Mouse (Mus musculus): ENCODE data around the gene Gramd1a.

Gramd1a gene

DNA sequence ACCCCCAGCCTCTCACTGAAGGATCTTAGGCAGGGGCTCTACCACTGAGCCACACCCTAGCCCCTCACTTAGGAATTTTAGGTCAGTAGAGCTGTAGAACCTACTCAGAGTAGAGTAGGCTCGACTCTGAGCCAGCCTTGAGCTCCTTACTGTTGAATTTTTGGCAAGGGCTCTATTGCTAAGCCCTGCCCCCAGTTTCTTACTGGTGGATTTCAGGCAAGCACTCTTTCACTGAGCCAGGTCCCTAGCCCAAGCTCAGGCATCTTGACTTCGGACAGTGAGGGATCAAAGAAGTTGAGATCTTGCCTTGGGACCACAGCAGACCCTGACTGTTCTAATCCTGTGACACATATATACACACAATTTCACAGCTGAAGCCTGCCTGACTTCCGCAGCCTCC lies 32.0 kb downstream of the Gramd1a start:
- no peak for DNase-seq (ENCODE audit: low read depth, low spot score)

GRCm38 (mm10) chr7:31122641-31123631 lies 32.8 kb downstream of the Gramd1a start:
- no peak for DNase-seq (ENCODE audit: low read depth, low spot score)

GRCm38 (mm10) chr7:31119556-31119955 lies 36.1 kb downstream of the Gramd1a start:
- DNase-seq (ENCODE audit: low read depth, low spot score): no peak

DNA sequence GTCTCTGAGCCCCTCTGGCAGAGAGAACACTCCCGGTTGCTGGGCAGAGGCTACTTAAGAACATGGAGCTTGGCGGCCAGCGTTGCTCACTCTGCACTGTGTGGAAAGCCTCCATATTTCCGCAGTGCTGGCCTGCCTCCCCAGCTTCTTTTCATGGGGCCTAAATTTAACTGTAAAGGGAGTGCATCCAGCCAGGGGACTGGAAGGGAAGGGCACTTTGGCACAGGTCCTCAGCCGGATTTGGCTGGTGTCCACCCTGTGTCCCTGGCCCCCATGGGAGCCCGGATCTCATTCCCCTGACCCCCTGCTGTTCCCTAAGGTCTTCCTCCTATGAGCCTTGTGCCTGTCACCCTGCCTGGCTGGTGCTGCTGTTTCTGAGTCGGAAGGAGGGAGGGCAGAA lies 37.2 kb downstream of the Gramd1a start:
- DNase-seq (ENCODE audit: low read depth, low spot score): no peak

DNA sequence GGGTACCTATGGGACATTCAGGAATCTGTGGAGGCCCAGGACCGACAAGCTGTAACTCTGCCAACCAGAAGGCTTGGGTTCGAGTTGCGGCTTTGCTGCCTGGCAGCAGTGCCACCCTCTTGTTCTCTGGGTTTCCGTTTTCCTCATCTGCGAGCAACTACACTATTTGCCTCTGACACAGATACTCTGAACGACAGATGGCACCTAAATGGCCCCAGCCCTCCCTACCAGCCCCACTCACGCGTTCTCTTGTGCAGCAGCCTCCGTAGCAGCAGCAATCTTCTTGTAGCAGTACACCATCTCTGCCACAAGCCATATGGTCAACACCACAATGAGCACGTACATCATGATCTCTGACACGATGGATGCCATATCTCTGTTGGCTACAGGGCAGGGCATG lies 38.2 kb downstream of the Gramd1a start:
- no peak for DNase-seq (ENCODE audit: low read depth, low spot score)

DNA sequence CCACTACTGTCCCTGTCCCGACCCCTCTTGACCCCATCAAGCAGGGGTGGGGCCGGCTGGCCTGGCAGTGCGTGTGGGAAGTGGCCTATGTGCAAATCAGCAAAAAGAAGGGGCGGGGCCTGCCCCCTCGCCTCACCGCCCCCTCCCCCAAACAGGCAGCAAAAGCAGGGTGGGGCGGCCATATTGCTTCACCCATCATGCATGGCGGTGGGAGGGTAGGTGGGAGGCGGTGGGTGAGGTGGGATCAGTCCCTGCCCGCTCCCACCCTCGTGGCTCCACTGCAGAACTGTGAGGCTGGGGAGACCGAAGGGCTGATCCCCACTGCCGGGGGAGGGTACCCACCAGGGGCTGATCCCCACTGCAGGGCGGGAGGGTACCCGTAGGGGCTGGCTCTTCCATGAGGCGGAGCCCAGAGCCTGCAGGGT lies 39.0 kb downstream of the Gramd1a start:
- peak; percentile 81 for DNase-seq (ENCODE audit: low read depth, low spot score)

GRCm38 (mm10) chr7:31115587-31116043 lies 40.1 kb downstream of the Gramd1a start:
- no peak for DNase-seq (ENCODE audit: low read depth, low spot score)

- DNase-seq (ENCODE audit: low read depth, low spot score): no peak
Observed at GRCm38 (mm10) chr7:31115182-31115581, 40.5 kb downstream of the Gramd1a start, which contains the start of gene Hpn. Gene Hpn (minus strand): TSS chr7:31115290.

DNA sequence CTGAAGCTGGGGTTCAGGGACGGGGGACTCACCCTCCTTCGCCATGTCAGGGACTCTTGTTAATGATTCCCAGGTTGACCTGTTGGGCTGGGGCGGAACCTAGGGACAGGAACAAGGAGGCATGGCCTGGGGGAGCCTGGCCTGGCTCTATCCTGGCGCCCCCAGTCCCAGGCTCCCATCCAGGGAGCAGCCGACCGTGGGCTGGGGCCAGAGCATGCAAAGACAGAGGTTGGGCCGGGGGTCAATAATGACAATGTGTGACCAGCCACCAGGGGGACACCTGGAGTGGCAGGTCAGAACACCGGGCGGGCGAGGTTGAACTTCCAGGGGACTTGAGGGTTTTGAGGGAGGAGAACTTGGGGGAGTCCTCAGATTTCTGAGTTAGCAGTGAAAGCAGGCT lies 41.0 kb downstream of the Gramd1a start:
- DNase-seq (ENCODE audit: low read depth, low spot score): no peak

GRCm38 (mm10) chr7:31113800-31114199 lies 41.9 kb downstream of the Gramd1a start:
- DNase-seq (ENCODE audit: low read depth, low spot score): no peak

DNA sequence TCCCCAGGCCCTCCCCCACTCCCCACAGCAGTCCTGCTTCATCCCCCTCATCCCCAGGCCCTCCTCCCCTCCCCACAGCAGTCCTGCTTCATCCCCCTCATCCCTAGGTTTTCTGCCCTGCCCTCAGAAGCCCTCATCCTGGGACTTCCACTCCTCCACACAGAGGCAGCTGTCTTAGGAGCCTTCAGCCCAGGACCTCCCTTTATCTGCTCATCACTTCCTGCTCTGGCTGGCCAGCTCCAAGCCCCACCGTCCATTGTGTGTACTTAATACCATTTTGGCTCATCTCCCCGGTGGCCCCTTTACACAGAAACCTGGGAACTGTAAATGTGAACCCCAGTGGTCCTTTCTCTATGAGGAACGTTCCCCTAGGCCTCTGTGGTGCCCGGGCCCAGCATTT lies 43.7 kb downstream of the Gramd1a start:
- no peak for DNase-seq (ENCODE audit: low read depth, low spot score)

DNA sequence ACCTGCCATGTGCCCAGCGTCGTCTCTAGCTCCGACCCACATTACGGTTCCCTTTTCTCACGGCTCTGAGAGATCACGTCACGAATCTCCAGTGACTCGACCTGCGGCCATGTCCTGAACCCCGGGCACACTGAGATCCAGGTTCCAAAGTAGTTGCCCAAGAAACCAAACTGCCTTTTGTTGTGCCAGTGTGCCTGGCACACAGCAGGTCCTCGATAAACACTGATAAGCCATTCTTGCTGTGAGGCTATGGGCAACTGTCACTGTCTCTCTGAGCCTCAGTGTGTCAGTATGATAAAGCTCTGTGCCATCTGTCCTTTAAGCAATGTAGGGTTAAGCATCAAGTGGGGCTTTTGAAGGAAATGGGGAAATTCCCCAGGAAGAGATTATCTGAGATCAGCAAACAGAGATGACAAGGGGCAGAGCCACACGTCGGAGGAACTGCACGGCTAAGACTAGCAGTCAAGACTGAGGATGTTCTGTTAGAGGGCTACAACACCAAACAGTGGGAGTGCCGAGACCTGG lies 44.8 kb downstream of the Gramd1a start:
- no peak for DNase-seq (ENCODE audit: low read depth, low spot score)

- DNase-seq (ENCODE audit: low read depth, low spot score): no peak
Observed at GRCm38 (mm10) chr7:31109796-31110195, 45.9 kb downstream of the Gramd1a start.

DNA sequence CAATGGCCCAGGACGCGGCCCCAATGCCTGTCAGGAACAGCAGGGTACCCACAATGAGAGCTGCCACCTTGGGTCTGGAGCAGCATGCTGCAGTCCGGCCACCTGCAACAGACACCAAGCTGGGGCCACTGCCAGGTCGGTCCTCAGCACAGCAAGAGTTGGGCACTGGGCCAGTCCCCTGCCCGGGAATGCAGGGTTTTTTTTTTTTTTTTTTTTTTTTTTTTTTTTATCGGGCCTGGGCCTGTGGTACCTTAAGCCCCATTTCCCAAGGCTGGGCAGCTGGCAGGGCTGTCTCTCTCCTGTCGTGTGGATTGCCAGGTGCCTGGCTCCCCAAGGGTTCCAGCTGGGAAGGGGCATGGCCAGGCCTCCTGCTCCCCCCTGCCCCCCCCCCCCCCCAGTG lies 46.6 kb downstream of the Gramd1a start:
- no peak for DNase-seq (ENCODE audit: low read depth, low spot score)

DNA sequence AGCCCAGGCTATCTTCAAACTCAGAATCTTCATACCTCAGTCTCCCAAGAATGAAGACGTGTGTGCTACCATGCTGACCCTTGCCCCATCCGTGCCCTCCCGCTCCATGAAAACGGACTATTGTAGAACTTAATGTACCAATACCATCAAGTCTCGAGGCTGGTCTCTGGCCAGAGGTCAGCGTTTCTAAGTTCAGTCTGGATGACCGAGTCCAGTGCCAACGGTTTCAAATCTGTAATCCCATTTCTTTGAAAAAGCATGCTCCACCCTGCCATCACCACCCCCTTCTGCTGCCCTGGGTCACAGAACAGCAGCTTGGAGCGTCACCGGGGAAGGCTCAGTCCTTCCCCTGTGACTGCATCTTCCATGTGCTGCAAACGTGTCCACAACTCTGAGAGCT lies 47.9 kb downstream of the Gramd1a start:
- no peak for DNase-seq (ENCODE audit: low read depth, low spot score)

GRCm38 (mm10) chr7:31106166-31106565 lies 49.5 kb downstream of the Gramd1a start:
- DNase-seq (ENCODE audit: low read depth, low spot score): no peak

DNA sequence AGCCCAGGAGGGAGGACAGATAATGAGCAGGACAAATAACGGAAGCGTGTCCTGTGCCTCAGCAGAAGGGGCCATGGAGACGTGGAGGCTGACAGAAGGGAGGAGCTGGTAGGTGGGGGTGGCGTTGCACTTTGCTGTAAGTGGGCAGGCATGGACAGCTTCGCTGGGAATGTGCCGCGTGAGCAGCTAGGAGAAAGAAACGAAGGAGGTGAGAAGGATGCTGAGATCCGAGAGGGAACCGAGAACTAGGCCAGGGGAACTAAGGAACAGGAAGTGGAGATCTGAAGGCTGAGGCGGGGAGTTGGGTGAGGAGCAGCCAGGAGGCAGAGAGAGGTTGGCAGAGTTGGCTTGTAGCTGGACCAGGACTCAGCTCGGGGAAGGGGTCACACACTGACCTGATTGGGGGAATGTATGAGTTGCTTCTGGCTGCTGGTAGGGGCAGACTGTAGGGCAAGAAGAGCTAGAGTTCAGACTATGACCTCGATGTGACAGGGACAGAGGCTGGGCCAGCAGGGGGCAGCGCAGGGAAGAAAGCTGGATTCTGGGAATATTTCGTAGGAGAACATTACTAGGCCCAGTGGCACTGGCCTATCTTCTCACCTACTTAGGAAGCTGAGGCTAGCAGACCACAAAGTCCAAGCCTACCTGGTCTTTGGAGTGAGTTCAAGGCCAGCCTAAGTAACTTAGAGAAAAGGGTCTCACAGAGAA lies 50.5 kb downstream of the Gramd1a start:
- DNase-seq (ENCODE audit: low read depth, low spot score): no peak

GRCm38 (mm10) chr7:31100786-31101185 lies 54.9 kb downstream of the Gramd1a start:
- no peak for DNase-seq (ENCODE audit: low read depth, low spot score)

GRCm38 (mm10) chr7:31099612-31099982 lies 56.1 kb downstream of the Gramd1a start:
- DNase-seq (ENCODE audit: low read depth, low spot score): peak; percentile 30

- peak; percentile 60 for DNase-seq (ENCODE audit: low read depth, low spot score)
Observed at GRCm38 (mm10) chr7:31098697-31099611, 56.7 kb downstream of the Gramd1a start.

GRCm38 (mm10) chr7:31097583-31098248 lies 58.0 kb downstream of the Gramd1a start:
- peak; percentile 93 for DNase-seq (ENCODE audit: low read depth, low spot score)

All from R1 (cell line).